Mouse (Mus musculus) lung, postnatal 0 days (tissue): ENCODE measurements around the gene Mlph. TPM values are rescaled to one million over a fixed set of nuclear protein-coding genes. Genes with fewer than 3 reads are reported as not detected.

Source experiments
- ATAC-seq: fragments of 200-750 bp; cut with Nextera tagmentation; 2 replicates; pipeline ENCODE4 v1.8.0; 2017; ENCODE audit warnings: moderate library complexity
- DNase-seq: peaks from one replicate; pipeline ENCODE4 v3.0.0-alpha.2; 2016; ENCODE audit warnings: low spot score
- H3K27ac ChIP-seq: fragments of 300-500 bp; sonication (generic); 2 replicates; pipeline ENCODE4 v1.5.1; 2014; ENCODE audit warnings: antibody characterized with exemption, mild to moderate bottlenecking, low read length, mixed read lengths
- H3K27me3 ChIP-seq: fragments of 300-500 bp; sonication (generic); replicated peaks from 2 replicates; pipeline ENCODE4 v1.6.1; 2014; ENCODE audit warnings: low read length, mixed read lengths; ENCODE audit not compliant: insufficient read depth
- H3K36me3 ChIP-seq: fragments of 300-500 bp; sonication (generic); 2 replicates; pipeline ENCODE4 v1.6.1; 2014; ENCODE audit warnings: low read length, mixed read lengths; ENCODE audit not compliant: insufficient read depth
- H3K4me1 ChIP-seq: fragments of 300-500 bp; sonication (generic); 2 replicates; pipeline ENCODE4 v1.6.1; 2014; ENCODE audit warnings: antibody characterized with exemption, low read depth, low read length, mixed read lengths; ENCODE audit not compliant: insufficient read depth
- H3K4me2 ChIP-seq: fragments of 300-500 bp; sonication (generic); replicated peaks from 2 replicates; pipeline ENCODE4 v1.6.1; 2014; ENCODE audit warnings: low read depth, mild to moderate bottlenecking, low read length, moderate library complexity, mixed read lengths
- H3K4me3 ChIP-seq: fragments of 300-500 bp; sonication (generic); 2 replicates; pipeline ENCODE4 v1.5.1; 2014; ENCODE audit warnings: low read depth, low read length
- H3K9ac ChIP-seq: fragments of 300-500 bp; sonication (generic); replicated peaks from 2 replicates; pipeline ENCODE4 v1.6.1; 2014; ENCODE audit warnings: low read depth, mild to moderate bottlenecking
- H3K9me3 ChIP-seq: fragments of 300-500 bp; sonication (generic); 2 replicates; pipeline ENCODE4 v1.6.1; 2016; ENCODE audit warnings: low read length, mixed read lengths
- CTCF ChIP-seq: IDR thresholded peaks from 2 replicates; pipeline ENCODE4 v1.5.1; 2016; ENCODE audit warnings: antibody characterized with exemption, mild to moderate bottlenecking
- EP300 ChIP-seq: IDR thresholded peaks from 2 replicates; pipeline ENCODE4 v1.6.1; 2016; ENCODE audit warnings: antibody characterized with exemption, mild to moderate bottlenecking, control low read depth
- WGBS: fragments of 180-500 bp; shearing (Covaris S2); extraction: QIAGEN DNeasy Blood & Tissue Kit; methylation state at CpG from one replicate; pipeline ENCODE4 v1.1.7; 2014; 5-methylcytosine and 5-hydroxymethylcytosine counted together
- polyA plus RNA-seq: library from polyadenylated mRNA; unstranded; fragments of >200 nt; fragmentation: Nextera tagmentation; extraction: Ambion mirVana; gene quantifications from 2 replicates; pipeline ENCODE4 v1.2.1, GENCODE M21; 2015

The Mlph gene
- polyA plus RNA-seq, 1 experiment from 2014 or later, result 2.7 TPM

DNA sequence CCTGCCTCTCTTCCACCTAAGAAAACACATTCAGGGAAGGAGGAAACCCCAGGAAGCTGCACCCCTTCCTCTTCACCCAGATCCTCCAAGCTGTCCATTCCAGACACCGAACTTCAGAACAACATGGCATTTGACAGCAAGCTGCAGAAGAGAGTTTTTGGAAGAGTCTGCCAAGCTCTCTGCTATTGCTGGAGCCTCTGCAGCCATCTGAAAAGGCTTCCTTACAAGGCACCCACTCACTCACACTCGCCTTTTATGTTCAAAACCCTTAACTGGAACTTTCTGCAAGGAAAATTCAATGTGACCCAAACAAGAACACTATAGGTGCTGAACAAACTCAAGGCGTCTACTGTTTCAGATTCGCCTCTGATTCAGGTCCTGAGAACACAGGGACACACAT is 53.8 kb downstream of the Mlph start:
- Histone ChIP-seq H3K27me3 (no peaks in the 10 kb centered on the region), H3K4me2 (no peak overlapping the region), H3K9ac (no peak overlapping the region), H3K4me1 (peaks cover 6% of the 10 kb centered on the region; the same call in 1 of the 2 replicates), H3K4me3 (no peak overlapping the region), H3K36me3 (no peaks in the 10 kb centered on the region), H3K9me3 (no peaks in the 10 kb centered on the region), H3K27ac (0 out of 2 replicates have a peak overlapping the region, but pooled peaks have one; percentile 57)
- DNase-seq (no peak), ATAC-seq (no peak)
- TF ChIP-seq CTCF, result no peak
- TF ChIP-seq EP300, result no peak
- 50% methylated on average over 4 of the region's 4 CpGs for WGBS

DNA sequence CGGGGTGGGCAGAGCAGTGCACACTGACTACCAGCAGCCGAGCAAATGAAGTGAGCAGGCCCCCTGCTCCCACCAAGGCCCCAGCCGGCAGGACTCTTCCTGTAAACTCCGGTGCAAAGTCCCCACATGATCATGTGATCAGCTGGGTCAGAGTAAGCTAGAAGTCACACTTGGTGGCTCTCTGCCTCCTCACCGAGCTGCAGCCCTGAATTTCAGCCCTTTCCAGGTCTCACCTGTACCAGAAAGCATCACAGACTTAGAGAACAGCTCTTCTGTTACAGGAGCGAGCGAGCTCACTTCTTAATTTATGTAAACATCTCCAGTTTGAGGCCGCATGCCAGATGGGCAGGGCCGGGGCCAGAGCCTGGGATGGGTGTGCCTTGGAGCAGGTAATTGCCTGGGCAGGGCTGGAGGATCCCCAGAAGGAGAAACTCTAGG is 54.5 kb downstream of the Mlph start, which contains the start of gene Rab17:
Rab17 (minus strand) TSS at position 315 of the 438 bp plus-strand sequence.
- no peaks in the 10 kb centered on the region for H3K9me3 ChIP-seq
- 11% methylated on average over 9 of the region's 9 CpGs for WGBS
- no peaks in the 10 kb centered on the region for H3K36me3 ChIP-seq
- H3K4me2 ChIP-seq, result peak within 1 kb of the TSS; percentile 39
- TF ChIP-seq CTCF (no peak), EP300 (no peak)
- peak within 1 kb of the TSS; percentile 57; the same call in 1 of the 2 replicates for H3K27ac ChIP-seq
- ATAC-seq, result peak; percentile 82
- H3K4me3 ChIP-seq, result no peak within 1 kb of the TSS
- H3K9ac ChIP-seq, result no peak within 1 kb of the TSS
- H3K27me3 ChIP-seq, result no peaks in the 10 kb centered on the region
- peak; percentile 82 for DNase-seq
- peaks cover 6% of the 10 kb centered on the region; the same call in 1 of the 2 replicates for H3K4me1 ChIP-seq

DNA sequence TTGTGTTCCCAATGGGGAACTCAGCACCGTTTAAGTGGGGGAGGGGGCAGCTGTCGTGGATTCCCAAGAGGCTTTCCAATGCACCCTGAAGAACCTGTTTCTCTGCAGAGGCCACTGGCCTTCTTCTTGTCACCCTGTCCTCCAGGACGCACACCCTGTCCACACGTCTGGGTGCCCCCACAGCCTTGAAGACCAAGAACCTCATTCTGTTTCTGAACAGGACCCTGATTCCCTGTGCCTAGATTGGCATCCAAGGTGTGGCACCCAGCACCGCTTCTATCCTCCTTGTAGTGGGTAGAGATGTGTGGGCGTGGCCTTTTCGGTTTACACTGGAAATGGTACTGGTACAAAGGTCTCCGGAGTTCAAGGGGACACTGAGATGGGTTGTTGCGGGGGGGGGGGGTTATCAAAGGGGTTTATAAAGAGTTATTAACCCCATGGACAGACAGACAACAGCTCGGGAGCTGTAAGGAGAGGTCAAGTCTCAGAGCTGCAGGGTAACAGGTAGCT is 55.1 kb downstream of the Mlph start:
- H3K9ac ChIP-seq, result no peak overlapping the region
- 0 out of 2 replicates have a peak overlapping the region, but pooled peaks have one; percentile 39 for H3K4me2 ChIP-seq
- no peaks in the 10 kb centered on the region for H3K27me3 ChIP-seq
- TF ChIP-seq EP300, result no peak
- no peak for TF ChIP-seq CTCF
- no peaks in the 10 kb centered on the region for H3K36me3 ChIP-seq
- ATAC-seq, result peak; percentile 7
- no peak overlapping the region for H3K27ac ChIP-seq
- H3K4me1 ChIP-seq, result peaks cover 6% of the 10 kb centered on the region; the same call in 1 of the 2 replicates
- DNase-seq, result no peak
- no peaks in the 10 kb centered on the region for H3K9me3 ChIP-seq
- WGBS, result 59% methylated on average over 10 of the region's 10 CpGs
- no peak overlapping the region for H3K4me3 ChIP-seq

DNA sequence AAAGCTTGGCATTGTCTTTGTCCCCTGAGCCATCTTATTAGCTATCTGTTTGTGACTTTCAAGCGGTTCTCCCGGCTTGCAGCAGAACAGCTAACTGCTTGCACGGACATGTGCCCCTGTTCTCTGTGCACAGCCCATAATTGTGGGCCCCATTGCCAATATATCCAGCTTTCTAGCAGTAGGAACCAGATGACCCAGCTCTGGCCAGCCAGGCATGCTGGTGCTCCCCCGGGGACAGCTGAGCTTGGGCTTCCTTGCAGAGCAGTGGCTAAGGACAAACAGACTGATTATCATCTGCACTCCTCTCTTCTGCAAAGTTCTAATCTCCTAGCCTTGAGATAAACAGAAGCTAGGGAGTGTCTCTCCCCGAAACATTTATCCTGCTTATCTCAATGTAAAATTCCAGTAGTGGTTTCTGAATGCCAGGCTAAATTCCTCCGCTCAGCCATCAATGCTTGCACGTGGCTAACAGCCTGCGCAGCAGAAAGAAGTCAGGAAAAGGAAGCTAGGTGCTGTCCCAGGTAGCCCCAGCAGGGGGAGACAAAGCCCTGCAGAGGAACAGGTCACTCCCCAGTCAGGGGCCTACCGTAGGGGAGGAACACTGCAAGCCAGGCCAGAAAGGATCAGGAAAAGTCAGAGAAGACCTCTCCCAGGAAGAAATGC is 58.2 kb downstream of the Mlph start:
- Histone ChIP-seq H3K4me1 (peaks cover under 1% of the 10 kb centered on the region; the same call in 1 of the 2 replicates), H3K27me3 (no peaks in the 10 kb centered on the region), H3K4me3 (no peak overlapping the region), H3K9ac (no peak overlapping the region), H3K27ac (no peak overlapping the region), H3K36me3 (no peaks in the 10 kb centered on the region), H3K9me3 (no peaks in the 10 kb centered on the region), H3K4me2 (no peak overlapping the region)
- ATAC-seq (peak; percentile 65), DNase-seq (peak; percentile 91)
- WGBS, result 21% methylated on average over 9 of the region's 9 CpGs
- TF ChIP-seq CTCF (peak; percentile 99), EP300 (peak; percentile 44; the same call in 1 of the 2 replicates)

DNA sequence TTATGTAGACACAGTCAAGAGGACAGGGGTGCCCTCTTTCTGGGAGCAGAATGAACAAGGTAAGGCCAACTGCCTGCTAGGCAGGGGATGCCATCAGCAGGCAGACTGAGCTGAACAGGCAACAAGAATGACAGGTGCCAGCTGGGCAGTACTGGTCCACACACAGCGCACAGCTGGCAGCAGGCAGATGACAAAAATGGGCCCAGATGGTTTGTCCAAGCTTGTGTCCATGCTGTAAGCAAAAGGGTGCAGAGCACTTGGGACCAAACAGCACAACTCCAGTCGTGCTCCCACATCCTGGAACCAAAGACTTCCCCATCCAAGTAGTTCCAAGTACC is 58.7 kb downstream of the Mlph start:
- TF ChIP-seq CTCF (no peak), EP300 (no peak)
- Histone ChIP-seq H3K4me2 (no peak overlapping the region), H3K36me3 (no peaks in the 10 kb centered on the region), H3K27ac (no peak overlapping the region), H3K9ac (no peak overlapping the region), H3K4me3 (no peak overlapping the region), H3K9me3 (no peaks in the 10 kb centered on the region), H3K27me3 (no peaks in the 10 kb centered on the region), H3K4me1 (no peaks in the 10 kb centered on the region)
- DNase-seq (no peak), ATAC-seq (peak; percentile 17)
- WGBS, result 82% methylated on average over 2 of the region's 2 CpGs

DNA sequence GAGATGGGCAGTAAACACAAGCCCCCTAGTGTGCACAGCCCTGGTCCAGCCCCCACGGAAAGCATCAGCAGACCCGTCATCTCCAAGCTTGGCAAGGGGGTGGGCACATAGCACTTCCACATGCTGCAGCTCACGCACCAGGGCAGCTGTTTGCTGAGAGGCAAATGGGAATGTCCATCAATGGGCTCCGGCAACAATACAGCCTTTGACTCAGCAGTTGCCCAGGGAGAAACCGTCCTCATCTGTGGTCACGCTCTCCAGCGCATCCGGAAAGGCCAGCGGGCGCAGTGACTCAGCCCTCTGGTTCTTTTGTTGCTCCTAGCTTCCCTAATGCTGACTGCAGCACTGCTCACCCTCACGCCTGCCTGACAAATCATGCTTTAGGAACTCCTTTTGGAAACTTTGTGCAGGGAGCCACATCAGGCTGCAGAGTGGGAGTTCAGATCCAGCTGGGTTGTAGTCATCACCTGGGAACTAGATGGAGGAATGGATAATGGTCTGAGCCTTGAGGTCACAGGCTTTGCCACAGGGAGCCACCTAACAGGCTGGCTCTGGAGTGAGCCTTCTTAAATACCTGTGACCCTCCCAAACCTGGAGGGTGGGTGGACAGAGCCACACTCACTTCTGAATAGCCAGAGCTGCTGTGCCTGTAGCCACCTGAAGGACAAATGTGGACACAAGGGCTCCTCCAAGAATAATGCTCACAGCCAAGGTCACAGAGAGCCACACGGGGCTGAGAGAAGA is 60.2 kb downstream of the Mlph start:
- H3K27ac ChIP-seq, result no peak overlapping the region
- H3K9ac ChIP-seq, result no peak overlapping the region
- H3K4me1 ChIP-seq, result no peaks in the 10 kb centered on the region
- no peak overlapping the region for H3K4me2 ChIP-seq
- peak; percentile 51 for ATAC-seq
- 48% methylated on average over 12 of the region's 12 CpGs for WGBS
- no peaks in the 10 kb centered on the region for H3K9me3 ChIP-seq
- no peak for TF ChIP-seq CTCF
- H3K4me3 ChIP-seq, result no peak overlapping the region
- peak; percentile 49 for DNase-seq
- no peaks in the 10 kb centered on the region for H3K36me3 ChIP-seq
- H3K27me3 ChIP-seq, result no peaks in the 10 kb centered on the region
